Mouse (Mus musculus): ENCODE data around the gene Gpr21.
"Not testable (repeated sequence)": the region's sequence is repeated elsewhere in the genome, so short reads cannot be mapped to it uniquely, and the experiment has no call there.

- not testable (repeated sequence) for TF ChIP-seq CTCF, EP300 (IDR thresholded peaks at IDR 0.05)
These were observed 10.3 kb upstream of the Gpr21 start for GRCm38 (mm10) chr2:37505856-37506255.
